Mouse (Mus musculus): ENCODE data around the gene Tex101. TPM values are rescaled to one million over a fixed set of nuclear protein-coding genes. Genes with fewer than 3 reads are reported as not detected.
"Not testable (repeated sequence)": the region's sequence is repeated elsewhere in the genome, so short reads cannot be mapped to it uniquely, and the experiment has no call there.

Tex101 gene
- not detected for total RNA-seq (2022)

DNA sequence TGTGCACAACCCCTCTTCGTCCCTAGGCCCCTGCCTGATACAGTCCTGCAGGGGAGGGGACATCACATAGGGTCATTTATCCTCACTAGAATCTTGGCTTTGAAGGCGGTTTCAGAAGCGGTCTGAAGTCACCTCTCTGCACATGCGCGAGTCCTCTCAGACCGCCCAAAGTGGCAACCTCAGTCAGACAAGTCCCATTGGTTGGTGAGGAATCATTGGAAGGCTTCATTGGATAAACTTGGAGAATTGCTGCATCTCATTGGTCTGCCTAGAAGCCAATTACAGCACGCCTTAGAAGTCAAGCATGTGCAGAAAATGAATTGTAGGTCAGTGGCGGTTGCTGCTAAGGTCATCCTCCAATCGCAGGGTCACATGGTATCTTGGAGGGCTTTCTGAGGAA lies at the start of gene Tex101:
Tex101 (minus strand) TSS at position 101 of the 400 bp plus-strand sequence.
- DNase-seq (ENCODE audit: low spot score) = no peak

DNA sequence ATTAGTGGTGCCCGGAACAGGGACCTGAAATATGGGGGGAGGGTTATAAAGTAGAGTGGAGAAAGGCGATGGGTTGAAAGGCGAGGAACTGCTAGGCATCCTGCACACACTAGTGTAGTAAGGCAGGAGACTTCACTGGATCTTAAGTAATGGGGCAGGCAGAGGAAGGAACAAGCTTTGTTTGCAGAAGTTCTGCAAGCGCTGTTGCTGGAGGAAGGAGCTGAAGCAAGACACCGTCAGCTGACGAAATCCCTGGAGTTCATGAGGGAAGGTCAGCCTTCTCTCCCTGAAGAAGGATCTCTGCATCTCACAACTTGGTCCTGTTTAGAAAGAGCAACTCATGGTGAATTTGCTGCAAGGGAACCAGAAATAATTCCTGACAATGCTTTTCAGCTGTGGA lies 38.6 kb upstream of the Tex101 start:
- DNase-seq (ENCODE audit: low spot score) = no peak

DNA sequence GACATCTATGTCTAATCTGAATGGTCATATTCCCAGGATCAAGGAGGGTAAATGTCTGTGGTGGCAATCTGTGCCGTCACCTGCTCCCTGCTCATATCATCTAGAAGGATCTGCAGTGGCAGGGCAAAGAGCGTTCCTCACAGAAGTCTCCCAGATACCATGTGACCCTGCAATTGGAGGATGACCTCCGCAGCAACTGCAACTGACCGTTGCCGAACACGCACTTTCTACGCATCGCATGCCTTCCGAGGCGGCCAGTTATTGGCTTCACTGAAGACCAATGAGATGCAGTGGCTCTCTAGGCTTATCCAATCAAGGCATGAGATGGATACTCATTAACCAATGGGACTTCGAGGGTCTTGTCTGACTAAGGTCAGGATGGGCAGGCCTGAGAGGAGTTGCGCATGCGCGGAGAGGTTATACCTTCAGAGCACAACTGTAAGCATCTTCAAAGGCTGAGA lies 32.4 kb upstream of the Tex101 start, which contains the start of gene BC049730:
BC049730 (plus strand) TSS at position 411 of the 461 bp plus-strand sequence.
- DNase-seq (ENCODE audit: low spot score) = no peak

DNA sequence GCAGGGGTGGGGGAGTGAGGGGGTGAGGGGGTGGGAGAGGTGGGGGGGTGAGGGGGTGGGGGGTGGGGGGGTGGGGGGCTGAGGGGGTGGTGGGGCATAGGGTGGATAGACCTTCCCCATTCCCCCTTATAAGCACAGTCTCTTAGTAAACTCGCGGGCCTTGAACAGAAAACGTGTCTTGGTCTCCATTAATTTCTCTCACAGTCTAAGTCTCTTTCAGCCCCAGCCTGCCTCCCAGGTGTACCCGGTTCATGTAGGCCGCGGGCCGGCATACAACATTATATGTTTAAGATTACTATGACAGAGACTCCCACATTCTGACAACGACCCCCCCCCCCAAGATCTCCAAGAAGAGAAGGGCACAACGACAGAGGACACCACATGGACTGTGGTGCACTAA lies 26.4 kb upstream of the Tex101 start:
- not testable (repeated sequence) for DNase-seq (ENCODE audit: low spot score)

DNA sequence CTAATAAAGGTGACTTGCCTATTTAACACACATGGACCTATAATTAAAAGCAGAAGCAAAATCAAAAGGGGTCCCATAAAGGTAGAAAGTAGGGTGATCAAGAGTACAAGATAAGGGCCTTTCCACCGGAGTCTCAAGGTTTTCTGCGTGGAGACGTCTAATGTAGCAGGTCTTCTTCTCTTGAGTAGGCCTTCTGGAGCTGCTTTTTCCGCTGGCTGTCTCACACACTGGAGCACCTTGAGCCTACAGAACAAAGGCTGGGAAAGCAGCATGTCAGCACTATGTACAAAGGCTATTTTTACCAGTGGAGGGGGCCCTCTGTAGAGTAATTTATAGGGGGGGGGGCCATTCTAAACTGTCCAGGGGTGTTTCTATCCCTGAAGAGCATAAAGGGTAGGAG lies 21.4 kb upstream of the Tex101 start:
- DNase-seq (ENCODE audit: low spot score) = not testable (repeated sequence)

DNA sequence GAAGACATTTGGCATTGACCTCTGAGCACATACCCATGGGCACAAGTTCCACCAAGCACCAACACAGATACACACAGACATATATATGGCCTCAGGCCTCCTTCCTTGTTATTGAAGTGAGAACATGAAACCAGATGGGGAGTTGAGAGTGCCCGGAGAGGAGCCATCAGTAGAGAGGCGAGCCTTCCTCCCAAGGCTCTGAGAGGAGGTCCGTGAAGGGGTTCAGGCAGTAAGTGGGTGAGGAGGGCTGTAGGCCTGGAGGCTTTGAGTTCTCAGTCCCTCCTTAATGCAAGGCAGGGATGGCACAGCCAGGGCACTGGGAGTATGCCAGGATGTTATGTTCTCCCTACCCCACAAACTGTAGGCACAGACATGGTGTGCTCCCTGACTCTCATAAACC lies 16.2 kb upstream of the Tex101 start:
- DNase-seq (ENCODE audit: low spot score) = not testable (repeated sequence)

DNA sequence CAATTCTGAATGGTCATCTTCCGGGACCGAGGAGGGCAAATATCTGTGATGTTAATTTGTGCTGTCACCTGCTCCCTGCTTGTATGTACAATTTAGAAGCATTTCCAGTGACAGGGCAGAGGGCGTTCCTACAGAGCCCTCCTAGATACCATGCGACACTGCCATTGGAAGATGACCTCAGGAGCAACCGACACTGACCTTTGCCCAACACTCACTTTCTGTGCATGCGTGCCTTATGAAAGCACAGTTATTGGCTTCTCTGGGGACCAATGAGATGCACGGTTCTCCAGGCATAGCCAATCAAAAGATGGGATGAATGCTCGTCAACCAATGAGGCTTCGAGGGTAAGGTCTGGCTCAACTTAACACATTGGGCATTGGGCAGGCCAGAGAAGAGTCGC lies 11.0 kb upstream of the Tex101 start:
- DNase-seq (ENCODE audit: low spot score) = not testable (repeated sequence)

DNA sequence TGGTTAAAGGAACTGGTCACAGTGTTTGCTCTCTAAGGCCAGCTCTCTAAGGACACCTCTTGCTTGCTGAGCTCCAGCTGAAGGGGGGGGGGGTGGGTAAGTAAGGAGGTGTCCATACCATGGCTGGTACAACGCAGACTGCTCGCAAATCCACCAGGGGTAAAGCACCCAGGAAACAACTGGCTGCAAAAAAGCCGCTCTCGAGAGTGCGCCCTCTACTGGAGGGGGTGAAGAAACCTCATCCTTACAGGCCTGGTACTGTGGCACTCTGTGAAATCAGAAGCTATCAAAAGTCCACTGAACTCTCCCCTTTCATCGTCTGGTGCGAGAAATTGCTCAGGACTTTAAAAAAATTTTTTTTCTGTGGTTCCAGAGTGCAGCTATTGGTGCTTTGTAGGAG lies 7.6 kb upstream of the Tex101 start:
- DNase-seq (ENCODE audit: low spot score) = not testable (repeated sequence)

DNA sequence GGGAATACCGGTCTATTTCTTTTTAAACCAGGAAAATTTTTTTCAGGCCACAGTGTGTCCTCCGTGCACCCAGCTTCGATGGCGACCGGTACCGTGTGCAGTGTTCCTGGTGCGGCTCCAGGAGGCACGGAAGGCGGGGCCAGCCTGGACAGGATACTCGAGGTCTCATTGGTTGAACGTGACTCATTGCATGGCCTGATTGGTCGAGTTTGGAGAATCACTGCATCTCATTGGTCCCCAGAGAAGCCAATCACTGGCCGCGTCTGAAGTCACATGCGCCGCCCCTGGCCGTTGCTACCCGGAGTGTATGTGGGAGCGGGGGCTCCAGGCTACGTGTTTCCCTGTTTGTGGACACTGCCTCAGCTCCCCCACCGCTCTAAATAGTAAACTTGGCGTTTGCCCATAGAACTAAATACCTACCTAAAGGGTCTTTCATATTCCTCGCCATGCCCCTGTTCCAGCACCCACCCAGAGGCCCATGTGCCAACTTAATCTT lies 4.5 kb downstream of the Tex101 start:
- no peak for DNase-seq (ENCODE audit: low spot score)

DNA sequence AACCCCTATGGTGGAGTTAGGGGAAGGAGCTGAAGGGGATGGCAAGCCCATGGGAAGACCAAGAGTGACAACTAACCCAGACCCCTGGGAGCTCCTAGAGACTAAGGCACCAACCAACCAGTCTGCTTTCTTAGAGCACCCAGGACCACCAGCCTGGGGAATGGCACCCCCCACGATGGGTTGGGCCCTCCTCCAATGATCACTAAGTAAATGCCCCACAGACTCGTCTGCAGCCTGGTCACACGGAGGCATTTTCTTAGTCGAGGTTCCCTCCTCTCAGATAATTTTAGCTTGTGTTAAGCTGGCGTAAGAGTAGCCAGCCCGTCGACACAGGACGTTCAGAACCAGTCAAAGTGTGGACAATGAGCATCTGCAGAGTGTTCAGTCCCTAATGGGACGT lies 11.5 kb downstream of the Tex101 start:
- DNase-seq (ENCODE audit: low spot score) = no peak

DNA sequence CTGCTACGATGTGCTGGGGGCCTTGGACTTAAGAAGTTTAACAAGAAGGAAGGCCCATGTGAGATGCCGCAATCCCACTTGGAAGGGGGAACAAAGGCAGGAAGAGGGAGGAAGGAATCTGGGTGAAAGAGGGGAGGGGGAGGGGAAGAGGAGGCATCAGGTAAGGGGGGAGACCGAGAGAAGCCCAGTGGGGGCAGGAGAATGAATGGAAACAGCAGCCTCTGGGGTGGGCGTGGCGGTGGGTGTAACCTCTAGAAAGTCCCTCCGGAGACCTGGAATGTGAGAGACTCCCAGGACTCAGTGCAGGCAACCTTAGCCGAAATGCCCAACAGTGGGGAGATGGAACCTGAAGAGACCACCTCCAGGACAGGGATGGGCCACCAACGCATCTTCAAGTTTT lies 12.2 kb downstream of the Tex101 start:
- DNase-seq (ENCODE audit: low spot score) = no peak

DNA sequence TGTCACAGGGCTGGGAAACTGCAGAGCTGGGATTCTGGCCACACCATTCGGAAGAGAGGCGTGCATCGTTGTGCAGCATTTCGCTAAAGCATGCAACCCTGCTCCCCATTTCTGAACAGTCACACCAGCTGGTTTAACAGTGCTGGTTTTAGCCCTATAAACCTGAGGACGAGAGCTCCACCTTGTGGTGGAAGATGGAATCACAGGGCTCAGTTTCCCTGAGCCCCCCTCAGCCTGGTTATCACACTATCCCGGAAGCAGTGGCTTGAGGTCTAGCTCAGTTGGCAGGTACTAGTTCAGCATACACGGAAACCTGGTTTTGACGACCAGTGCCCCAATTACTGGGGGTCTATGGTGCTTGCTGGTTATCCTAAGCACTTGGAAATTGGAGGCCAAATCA lies 13.9 kb downstream of the Tex101 start:
- peak; percentile 46 for DNase-seq (ENCODE audit: low spot score)

DNA sequence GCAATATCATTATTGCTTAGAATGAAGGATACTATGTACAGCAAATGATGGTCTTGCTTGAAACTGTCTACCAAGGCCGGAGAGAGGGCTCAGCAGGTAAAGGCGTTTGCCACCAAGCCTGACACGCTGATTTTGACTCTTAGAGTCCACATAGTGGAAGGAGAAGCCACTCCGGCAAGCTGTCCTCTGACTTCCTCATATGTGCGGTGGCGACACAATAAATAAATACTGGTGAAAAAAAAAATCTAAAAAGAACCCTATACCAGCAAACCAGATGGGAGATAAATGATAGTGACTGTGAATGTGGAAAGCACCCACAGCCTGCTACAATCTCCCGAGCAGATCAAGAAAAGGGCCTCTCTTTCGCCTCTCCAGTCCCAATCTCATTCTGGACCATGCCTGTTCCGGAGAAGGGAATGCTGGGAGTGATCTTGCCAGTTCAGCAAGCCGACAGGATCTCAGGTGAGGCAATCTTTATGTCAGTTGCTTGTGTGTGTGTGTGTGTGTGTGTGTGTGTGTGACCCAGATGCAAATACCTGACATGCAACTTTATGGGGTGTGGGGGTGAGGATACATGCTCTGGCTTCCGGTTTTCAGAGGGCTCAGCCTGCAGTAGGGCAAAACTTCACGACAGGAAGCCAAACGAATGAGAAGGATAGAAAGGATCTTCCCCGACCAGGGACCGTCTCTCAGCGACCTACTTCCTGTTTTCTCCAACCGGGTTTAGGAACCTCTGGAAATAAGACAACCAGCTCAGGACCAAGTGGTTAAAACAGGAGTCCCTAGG lies 15.2 kb downstream of the Tex101 start:
- DNase-seq (ENCODE audit: low spot score) = peak; percentile 5

DNA sequence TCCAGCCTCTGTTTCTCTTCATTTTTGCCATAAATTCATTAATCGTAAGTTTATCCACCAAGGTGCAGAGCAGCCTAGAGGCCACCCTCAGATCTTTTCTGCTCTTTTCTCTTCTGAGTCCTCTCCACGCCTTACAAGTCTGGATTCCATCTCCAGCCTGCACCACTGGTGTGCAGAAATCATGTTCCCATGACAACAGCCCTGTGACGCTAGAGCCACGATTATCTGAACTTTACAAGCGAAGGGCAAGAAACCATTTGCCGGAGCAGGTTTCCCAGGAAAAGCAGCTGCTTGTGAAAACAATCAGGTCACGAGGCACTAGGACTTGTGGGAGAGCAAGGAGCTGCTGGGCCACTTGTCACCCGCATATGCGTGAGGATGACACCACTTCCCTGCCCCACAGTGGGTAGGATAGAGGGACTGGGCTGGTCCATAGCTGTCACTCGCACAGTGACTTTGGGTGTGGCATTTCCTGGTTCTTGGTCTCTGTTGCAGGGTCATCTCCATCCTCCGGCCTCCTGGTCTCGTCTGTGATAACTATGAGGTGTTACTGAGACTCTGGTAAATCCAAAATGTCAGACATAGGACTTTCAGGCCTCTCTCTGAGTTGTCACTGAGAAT lies 16.6 kb downstream of the Tex101 start:
- DNase-seq (ENCODE audit: low spot score) = no peak

DNA sequence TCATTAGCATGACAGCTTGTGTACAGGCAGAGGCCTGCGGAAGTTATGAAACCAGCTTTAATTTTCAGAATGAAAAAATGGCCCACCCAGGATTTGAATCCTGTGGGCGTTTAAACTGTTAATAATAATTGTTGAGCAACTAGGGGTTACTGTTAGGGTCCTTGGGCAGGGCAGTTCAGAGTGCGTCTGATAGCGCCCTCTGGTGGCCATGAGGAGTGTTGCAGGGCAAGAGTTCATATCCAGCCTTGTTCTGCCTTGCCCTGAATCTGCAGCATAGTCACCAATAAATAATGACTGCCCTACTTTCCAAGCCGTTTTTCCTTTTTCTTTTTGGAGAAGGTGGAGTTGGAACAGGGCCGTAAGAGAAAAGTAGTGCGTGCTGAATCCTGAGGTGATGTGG lies 22.8 kb downstream of the Tex101 start:
- DNase-seq (ENCODE audit: low spot score) = peak; percentile 42

DNA sequence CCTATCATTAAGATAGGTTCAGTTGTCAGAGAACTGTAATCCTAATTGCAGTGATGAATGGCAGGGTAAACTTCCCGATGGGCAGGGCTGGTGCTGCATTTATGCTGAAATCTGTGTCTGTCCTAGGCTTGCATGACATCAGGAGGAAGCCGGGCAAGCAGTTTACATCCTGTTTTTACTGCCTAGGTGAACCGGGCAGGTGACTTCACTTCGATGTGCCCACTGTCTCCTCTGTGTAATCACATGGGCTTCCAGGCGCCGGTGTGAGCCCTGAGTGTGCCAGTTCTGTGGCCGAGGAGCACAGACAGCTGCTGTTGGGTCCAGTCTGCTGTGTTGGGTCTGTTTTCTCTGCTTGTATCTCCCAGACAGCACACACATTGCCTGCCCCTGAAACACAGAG lies 30.0 kb downstream of the Tex101 start:
- DNase-seq (ENCODE audit: low spot score) = no peak

DNA sequence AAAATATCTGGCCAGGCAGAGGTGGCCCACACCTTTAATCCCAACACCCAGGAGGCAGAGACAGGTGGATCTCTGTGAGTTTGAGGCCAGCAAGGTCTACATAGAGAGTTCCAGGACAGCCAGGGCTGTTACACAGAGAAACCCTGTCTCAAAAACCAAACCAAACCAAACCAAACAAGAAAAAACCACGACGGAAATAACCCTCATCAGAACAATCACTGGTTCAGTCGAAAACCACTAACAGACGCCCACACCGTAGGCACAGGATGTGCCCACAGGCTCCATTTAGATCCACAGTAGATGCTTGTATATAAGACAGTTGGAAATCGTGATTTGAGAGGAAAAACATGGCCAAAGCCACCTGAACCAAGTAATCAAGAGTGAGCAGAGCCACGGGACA lies 31.5 kb downstream of the Tex101 start:
- DNase-seq (ENCODE audit: low spot score) = no peak

DNA sequence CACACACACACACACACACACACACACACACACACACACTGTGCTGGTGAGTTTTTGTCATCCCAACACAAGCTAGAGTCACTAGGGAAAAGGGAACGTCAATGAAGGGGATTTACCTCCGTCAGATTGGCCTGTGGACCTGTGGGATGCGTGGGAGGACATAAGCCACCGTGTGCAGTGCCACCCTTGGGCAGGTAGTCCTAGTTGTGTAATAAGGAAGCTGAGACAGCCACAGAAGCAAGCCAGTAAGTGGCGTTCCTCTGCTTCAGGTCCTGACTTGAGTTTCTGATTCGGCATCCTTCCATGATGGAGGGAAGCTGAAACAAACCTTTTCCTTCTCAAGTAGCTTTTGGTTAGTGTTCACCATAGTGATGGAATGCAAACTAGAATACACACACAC lies 32.0 kb downstream of the Tex101 start:
- DNase-seq (ENCODE audit: low spot score) = no peak

DNA sequence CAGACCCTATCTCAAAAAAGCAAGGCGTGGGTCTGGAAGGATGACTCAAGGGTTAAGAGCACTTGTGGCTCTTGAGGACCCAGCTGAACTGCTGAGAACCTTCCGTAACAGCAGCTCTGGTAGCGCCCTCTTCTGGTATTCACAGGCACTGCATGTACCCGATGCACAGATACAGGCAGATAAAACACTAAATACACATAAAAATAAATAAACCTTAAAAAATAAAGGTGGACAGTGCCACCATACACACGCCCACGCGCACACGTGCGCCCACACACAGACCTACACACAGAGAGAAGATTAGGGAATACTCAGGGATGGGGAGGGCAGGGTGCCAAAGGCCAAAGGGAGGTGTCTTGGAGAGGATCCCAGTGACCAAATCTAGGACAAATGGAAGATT lies 34.0 kb downstream of the Tex101 start:
- peak; percentile 35 for DNase-seq (ENCODE audit: low spot score)

DNA sequence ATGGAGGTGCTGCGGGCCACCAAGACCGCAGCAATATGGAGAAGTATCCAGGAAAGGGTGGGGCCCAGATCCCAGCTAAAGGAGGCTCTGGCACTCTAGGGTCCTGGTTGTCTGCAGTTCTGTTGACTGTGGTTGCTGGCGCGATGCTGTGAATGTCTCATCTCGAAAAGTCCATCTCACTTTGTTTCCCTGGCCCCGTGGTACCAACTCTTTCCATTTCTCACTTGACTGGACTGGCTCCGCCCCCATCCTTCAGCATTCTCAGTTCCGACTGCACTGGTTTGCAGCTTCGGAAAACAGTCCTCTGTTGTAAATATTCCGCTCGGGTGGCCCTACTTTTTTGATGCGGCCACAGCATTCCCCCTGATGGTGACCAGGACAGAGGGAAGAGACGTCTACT lies 36.0 kb downstream of the Tex101 start:
- no peak for DNase-seq (ENCODE audit: low spot score)

DNA sequence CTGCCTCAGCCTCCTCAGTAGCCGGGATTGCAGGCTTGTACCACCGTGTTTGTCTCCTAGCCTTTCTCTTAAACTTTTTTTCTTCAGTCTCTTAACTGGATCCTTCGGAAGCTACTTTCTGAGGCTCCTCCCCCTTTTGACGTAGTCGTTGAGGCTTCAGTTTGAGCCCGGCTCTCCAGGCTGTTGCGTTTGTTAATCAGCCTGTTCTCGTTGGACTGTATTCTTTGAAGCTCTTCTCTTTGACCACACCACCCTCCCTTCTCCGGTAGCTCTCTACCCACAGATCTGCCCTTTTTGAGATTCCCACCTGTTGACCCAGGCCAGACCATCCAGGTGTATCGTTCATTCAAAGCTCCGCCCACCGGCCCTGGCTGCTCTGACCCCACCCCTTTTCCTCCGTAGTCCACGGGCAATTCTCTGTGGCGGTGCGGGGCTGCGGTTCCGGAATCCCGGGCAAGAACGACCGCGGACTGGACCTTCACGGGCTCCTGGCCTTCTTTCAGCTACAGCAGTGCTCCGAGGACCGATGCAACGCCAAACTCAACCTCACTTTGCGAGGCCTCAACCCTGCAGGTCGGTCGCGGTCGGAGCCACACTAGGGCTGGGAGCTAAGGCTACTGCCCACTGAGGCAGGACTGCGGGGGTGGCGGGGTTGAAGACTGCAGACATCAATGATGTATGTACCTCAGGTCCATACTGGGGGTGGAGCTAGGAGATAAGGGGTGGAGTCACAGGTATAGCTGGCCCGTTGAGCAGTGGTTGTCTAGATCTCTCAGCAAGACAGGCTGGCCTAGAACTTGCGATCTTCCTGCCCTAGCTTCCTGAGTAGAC lies 38.2 kb downstream of the Tex101 start:
- no peak for DNase-seq (ENCODE audit: low spot score)

DNA sequence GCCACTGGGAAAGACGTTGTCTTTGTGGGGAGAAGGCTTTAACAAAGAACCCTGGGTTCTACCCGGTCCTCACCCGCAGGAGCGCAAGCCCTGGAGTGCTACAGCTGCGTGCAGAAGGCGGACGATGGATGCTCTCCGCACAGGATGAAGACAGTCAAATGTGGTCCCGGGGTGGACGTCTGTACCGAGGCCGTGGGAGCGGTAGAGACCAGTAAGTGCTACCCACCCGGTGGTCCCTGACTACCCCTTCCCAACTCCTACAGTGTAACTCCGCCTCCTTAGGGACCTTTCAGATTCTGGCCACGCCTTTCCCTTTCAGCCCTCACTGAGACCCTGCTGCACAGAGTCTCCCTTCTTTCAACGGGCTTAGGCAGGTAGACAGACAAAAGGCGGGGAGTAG lies 39.4 kb downstream of the Tex101 start:
- DNase-seq (ENCODE audit: low spot score) = no peak
